Mouse (Mus musculus): ENCODE data around the gene Masp2.

- TF ChIP-seq POLR2A (IDR thresholded peaks at IDR 0.05; ENCODE audit: low read depth, low read length) (no peak), CTCF (IDR thresholded peaks at IDR 0.05; ENCODE audit: extremely low read depth, insufficient read depth, insufficient read length, insufficient replicate concordance) (no peak)
These were observed 39.7 kb upstream of the Masp2 start for GRCm38 (mm10) chr4:148562676-148563075.
